Mouse (Mus musculus) hindbrain, embryonic 11.5 days (tissue): ENCODE data around the gene Abca5. TPM values are rescaled to one million over a fixed set of nuclear protein-coding genes. Genes with fewer than 3 reads are reported as not detected.

Experiments
- ATAC-seq: fragments of 200-750 bp; cut with Nextera tagmentation; 2 replicates; pipeline ENCODE4 v1.8.0; 2017; ENCODE audit warnings: mild to moderate bottlenecking, moderate TSS enrichment, moderate library complexity; ENCODE audit not compliant: low FRiP score
- DNase-seq: peaks from one replicate; pipeline ENCODE4 v3.0.0-alpha.2; 2015; ENCODE audit warnings: low spot score
- H3K27ac ChIP-seq: fragments of 300-500 bp; sonication (generic); 2 replicates; pipeline ENCODE4 v1.5.1; 2014; ENCODE audit warnings: mild to moderate bottlenecking, low read depth, low read length
- H3K27me3 ChIP-seq: fragments of 300-500 bp; sonication (generic); 2 replicates; pipeline ENCODE4 v1.6.1; 2014; ENCODE audit warnings: mild to moderate bottlenecking, low read length, moderate library complexity, mixed read lengths; ENCODE audit not compliant: control insufficient read depth, insufficient read depth
- H3K36me3 ChIP-seq: fragments of 300-500 bp; sonication (generic); 2 replicates; pipeline ENCODE4 v1.6.1; 2014; ENCODE audit warnings: mild to moderate bottlenecking, low read length, moderate library complexity, mixed read lengths; ENCODE audit not compliant: control insufficient read depth, insufficient read depth
- H3K4me1 ChIP-seq: fragments of 300-500 bp; sonication (generic); replicated peaks from 2 replicates; pipeline ENCODE4 v1.6.1; 2014; ENCODE audit warnings: low read length, mixed read lengths; ENCODE audit not compliant: control insufficient read depth, insufficient read depth
- H3K4me2 ChIP-seq: fragments of 300-500 bp; sonication (generic); replicated peaks from 2 replicates; pipeline ENCODE4 v1.6.1; 2014; ENCODE audit warnings: mild to moderate bottlenecking, low read depth, low read length
- H3K4me3 ChIP-seq: fragments of 300-500 bp; sonication (generic); 2 replicates; pipeline ENCODE4 v1.5.1; 2014; ENCODE audit warnings: low read depth, low read length
- H3K9ac ChIP-seq: fragments of 300-500 bp; sonication (generic); 2 replicates; pipeline ENCODE4 v1.6.1; 2014; ENCODE audit warnings: low read depth, low read length
- H3K9me3 ChIP-seq: fragments of 300-500 bp; sonication (generic); 2 replicates; pipeline ENCODE4 v1.6.1; 2016; ENCODE audit warnings: low read length; ENCODE audit not compliant: control insufficient read depth
- WGBS: fragments of 180-500 bp; shearing (Covaris S2); extraction: QIAGEN DNeasy Blood & Tissue Kit; methylation state at CpG from one replicate; pipeline ENCODE4 v1.1.7; 2014; 5-methylcytosine and 5-hydroxymethylcytosine counted together
- polyA plus RNA-seq: library from polyadenylated mRNA; unstranded; fragments of >200 nt; fragmentation: Nextera tagmentation; extraction: Ambion mirVana; gene quantifications from 2 replicates; pipeline ENCODE4 v1.2.1, GENCODE M21; 2014

The Abca5 gene
- 4.3 and 6.5 TPM in 2 replicates for polyA plus RNA-seq

- H3K9me3 ChIP-seq, result no peaks in the 10 kb centered on the region
- H3K9ac ChIP-seq, result peak within 1 kb of the TSS; percentile 64
- no peaks in the 10 kb centered on the region for H3K4me1 ChIP-seq
- H3K4me2 ChIP-seq, result peak within 1 kb of the TSS; percentile 89
- peaks cover 2% of the 10 kb centered on the region; the same call in 1 of the 2 replicates for H3K27me3 ChIP-seq
- no peak within 1 kb of the TSS for H3K27ac ChIP-seq
- DNase-seq (peak; percentile 91), ATAC-seq (peak; percentile 94)
- WGBS, result 1% methylated on average over 63 of the region's 95 CpGs
- H3K36me3 ChIP-seq, result no peaks in the 10 kb centered on the region
- peak within 1 kb of the TSS; percentile 82 for H3K4me3 ChIP-seq
Measured at GRCm38 (mm10) chr11:110337289-110338245, at the start of gene Abca5. Abca5 (minus strand) TSS chr11:110337716.

- no peaks in the 10 kb centered on the region for H3K4me1 ChIP-seq
- ATAC-seq (no peak), DNase-seq (no peak)
- H3K9me3 ChIP-seq, result no peaks in the 10 kb centered on the region
- H3K4me2 ChIP-seq, result no peak overlapping the region
- no peaks in the 10 kb centered on the region for H3K27me3 ChIP-seq
- H3K27ac ChIP-seq, result no peak overlapping the region
- H3K4me3 ChIP-seq, result no peak overlapping the region
- H3K9ac ChIP-seq, result no peak overlapping the region
- no peaks in the 10 kb centered on the region for H3K36me3 ChIP-seq
- 86% methylated on average over 2 of the region's 2 CpGs for WGBS
Measured at GRCm38 (mm10) chr11:110385487-110385886, 48.0 kb upstream of the Abca5 start.

- no peak overlapping the region for H3K9ac ChIP-seq
- no peaks in the 10 kb centered on the region for H3K27me3 ChIP-seq
Measured at GRCm38 (mm10) chr11:110380310-110380668, 42.8 kb upstream of the Abca5 start.

GRCm38 (mm10) chr11:110379661-110380309, 42.3 kb upstream of the Abca5 start:
- ATAC-seq (no peak; the same call in 1 of the 2 replicates), DNase-seq (peak; percentile 55)
- Histone ChIP-seq H3K36me3 (no peaks in the 10 kb centered on the region), H3K4me3 (peak overlapping the region; percentile 3; the same call in 1 of the 2 replicates), H3K9me3 (no peaks in the 10 kb centered on the region), H3K27ac (no peak overlapping the region), H3K27me3 (no peaks in the 10 kb centered on the region), H3K4me1 (no peaks in the 10 kb centered on the region), H3K9ac (no peak overlapping the region), H3K4me2 (peak overlapping the region; percentile 32)
- WGBS, result 13% methylated on average over 20 of the region's 20 CpGs

More at GRCm38 (mm10) chr11:110380310-110380668, 42.8 kb upstream of the Abca5 start:
- ATAC-seq, result no peak
- 35% methylated on average over 15 of the region's 15 CpGs for WGBS
- Histone ChIP-seq H3K4me2 (peak overlapping the region; percentile 32), H3K27ac (no peak overlapping the region), H3K9me3 (no peaks in the 10 kb centered on the region), H3K36me3 (no peaks in the 10 kb centered on the region), H3K4me1 (no peaks in the 10 kb centered on the region), H3K4me3 (peak overlapping the region; percentile 3; the same call in 1 of the 2 replicates)
- DNase-seq, result no peak

- Histone ChIP-seq H3K27me3 (no peaks in the 10 kb centered on the region), H3K4me3 (no peak overlapping the region), H3K36me3 (no peaks in the 10 kb centered on the region), H3K9ac (no peak overlapping the region), H3K4me1 (no peaks in the 10 kb centered on the region), H3K9me3 (no peaks in the 10 kb centered on the region), H3K4me2 (no peak overlapping the region), H3K27ac (no peak overlapping the region)
- DNase-seq (no peak), ATAC-seq (no peak)
- 88% methylated on average over 9 of the region's 9 CpGs for WGBS
Measured at GRCm38 (mm10) chr11:110374036-110374435, 36.5 kb upstream of the Abca5 start.

GRCm38 (mm10) chr11:110372266-110372954, 34.9 kb upstream of the Abca5 start:
- H3K4me2 ChIP-seq, result no peak overlapping the region
- H3K9me3 ChIP-seq, result no peaks in the 10 kb centered on the region
- H3K27me3 ChIP-seq, result no peaks in the 10 kb centered on the region
- no peak overlapping the region for H3K27ac ChIP-seq
- no peak overlapping the region for H3K4me3 ChIP-seq
- 82% methylated on average over 15 of the region's 15 CpGs for WGBS
- no peak for ATAC-seq
- no peak overlapping the region for H3K9ac ChIP-seq
- no peaks in the 10 kb centered on the region for H3K36me3 ChIP-seq
- no peak for DNase-seq
- H3K4me1 ChIP-seq, result no peaks in the 10 kb centered on the region

GRCm38 (mm10) chr11:110371827-110372226, 34.3 kb upstream of the Abca5 start:
- ATAC-seq (no peak), DNase-seq (no peak)
- Histone ChIP-seq H3K4me3 (no peak overlapping the region), H3K27me3 (no peaks in the 10 kb centered on the region), H3K9me3 (no peaks in the 10 kb centered on the region), H3K27ac (no peak overlapping the region), H3K4me1 (no peaks in the 10 kb centered on the region), H3K36me3 (no peaks in the 10 kb centered on the region), H3K4me2 (no peak overlapping the region), H3K9ac (no peak overlapping the region)
- WGBS, result 58% methylated on average over 8 of the region's 8 CpGs

GRCm38 (mm10) chr11:110369312-110370019, 31.9 kb upstream of the Abca5 start:
- Histone ChIP-seq H3K27ac (no peak overlapping the region), H3K4me3 (no peak overlapping the region), H3K9ac (no peak overlapping the region), H3K9me3 (no peaks in the 10 kb centered on the region), H3K27me3 (no peaks in the 10 kb centered on the region), H3K36me3 (no peaks in the 10 kb centered on the region), H3K4me1 (no peaks in the 10 kb centered on the region), H3K4me2 (no peak overlapping the region)
- no peak for ATAC-seq
- WGBS, result 27% methylated on average over 15 of the region's 15 CpGs
- no peak for DNase-seq
